Mouse (Mus musculus) cortical plate, adult 2 months (tissue): Measurements from ENCODE around the gene Cptp.

Source experiments
- CTCF ChIP-seq: fragments of 200-500 bp; IDR thresholded peaks from 2 replicates; pipeline ENCODE4 v1.5.1; 2011; ENCODE audit warnings: mild to moderate bottlenecking, control low read depth, low read length; ENCODE audit not compliant: insufficient read depth; ENCODE audit errors: extremely low read depth
- POLR2A ChIP-seq: fragments of 200-500 bp; IDR thresholded peaks from 2 replicates; pipeline ENCODE4 v1.6.1; 2011; ENCODE audit warnings: mild to moderate bottlenecking, low read length, control low read depth; ENCODE audit not compliant: insufficient read depth; ENCODE audit errors: extremely low read depth

DNA sequence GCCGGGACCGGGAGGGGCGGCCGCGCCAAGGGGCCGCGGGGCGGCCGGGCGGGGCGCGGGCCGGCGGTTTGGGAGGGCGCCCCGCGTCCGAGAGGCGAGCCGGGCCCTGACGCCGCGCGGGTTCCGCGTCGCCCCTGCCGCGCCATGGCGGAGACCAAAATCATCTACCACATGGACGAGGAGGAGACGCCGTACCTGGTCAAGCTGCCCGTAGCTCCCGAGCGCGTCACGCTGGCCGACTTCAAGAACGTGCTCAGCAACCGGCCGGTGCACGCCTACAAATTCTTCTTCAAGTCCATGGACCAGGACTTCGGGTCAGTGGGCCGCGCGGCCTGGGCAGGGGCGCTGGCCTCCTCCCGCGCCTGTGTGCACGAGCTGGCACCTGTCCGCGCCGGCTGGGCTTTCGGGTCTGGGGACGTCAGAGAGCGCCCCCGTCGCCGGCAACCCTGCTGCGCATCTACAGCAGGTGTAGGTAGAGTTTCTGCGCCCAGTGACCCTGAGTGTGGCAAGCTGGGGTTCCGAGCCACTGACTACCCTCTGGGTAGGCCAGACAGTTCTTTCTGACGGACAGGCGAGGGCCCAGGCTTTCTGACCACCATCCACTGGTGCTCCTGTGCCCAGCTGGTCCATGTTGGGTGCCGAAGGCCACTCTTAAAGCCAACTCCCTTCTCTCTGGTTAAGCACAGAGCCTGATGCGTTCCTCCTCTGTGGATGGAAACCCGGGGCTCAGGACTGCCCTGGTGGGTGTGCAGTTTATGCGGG lies 21.5 kb downstream of the Cptp start:
- TF ChIP-seq CTCF: no peak
- TF ChIP-seq POLR2A: no peak
